Mouse (Mus musculus) ES-E14 (cell line): ENCODE results near the gene Dlgap4.

Source experiments
- HCFC1 ChIP-seq: IDR thresholded peaks from 2 replicates; pipeline ENCODE4 v1.6.1; 2012; ENCODE audit warnings: low read length, inconsistent platforms, borderline replicate concordance; ENCODE audit not compliant: insufficient read depth
- MAFK ChIP-seq: IDR thresholded peaks from 2 replicates; pipeline ENCODE4 v1.6.1; 2014; ENCODE audit warnings: mild to moderate bottlenecking, low read depth, low read length, inconsistent platforms; ENCODE audit not compliant: insufficient read depth

- TF ChIP-seq HCFC1 (no peak), MAFK (no peak)
These were observed 3.0 kb downstream of the Dlgap4 start for GRCm38 (mm10) chr2:156616513-156616912.
